9 mouse cellular contexts compared by ENCODE assay signal in the genomic region with DNA sequence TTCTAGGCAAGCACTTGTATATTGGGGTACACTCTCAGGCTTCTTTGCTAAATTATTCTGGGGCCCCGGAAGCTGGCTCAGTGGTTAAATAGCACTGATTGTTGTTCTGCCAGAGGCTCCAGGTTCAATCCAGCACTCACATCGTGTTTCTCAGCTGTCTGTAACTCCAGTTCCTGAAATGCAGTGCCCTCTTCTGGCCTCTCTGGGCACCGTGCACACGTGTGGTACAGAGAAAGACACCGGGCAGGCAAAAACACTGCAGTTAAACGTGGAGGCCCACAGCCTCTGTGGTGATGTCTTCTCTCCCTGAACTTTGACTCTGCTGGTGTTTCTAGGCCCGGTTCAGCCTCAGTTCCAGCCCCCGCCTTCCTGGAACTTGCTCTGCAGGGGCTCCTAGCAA. TPM values are rescaled to one million over a fixed set of nuclear protein-coding genes. Genes with fewer than 3 reads are reported as not detected.
DNase-seq lines count a peak whose midpoint lies in the region; ATAC-seq and TF ChIP-seq lines count a peak whose summit lies in the region.
"Had no signal": no experiment of that assay in that cellular context is flagged by ENCODE, and none has a peak within 500 bp of the region (broad histone marks: within the 10 kb centered on the region; RNA-seq: fewer than 3 reads in every experiment).

No protein-coding gene starts in this region.

- DNase-seq in heart, postnatal 4 days, result peak; percentile 34
- no peak for DNase-seq in heart, adult 8-10 months (ENCODE audit: low spot score)
- DNase-seq in embryo, embryonic 10 days (ENCODE audit: low spot score), result peak; percentile 77
- DNase-seq in kidney, postnatal 10 days, result peak; percentile 75
- no peak for DNase-seq in urinary bladder, postnatal 36 days (ENCODE audit: low spot score in 2 of 2)
- no peak for DNase-seq in left cerebral cortex, adult 18-20 months (ENCODE audit: low spot score in 2 of 2)

- ATAC-seq in megakaryocyte-erythroid progenitor cell, adult 5-6 weeks (replicated peaks; ENCODE audit: low FRiP score, low TSS enrichment, poor library complexity, severe bottlenecking), result peak; percentile 64

- 0 out of 2 replicates have a peak overlapping the region, but pooled peaks have one; percentile 20 for H3K4me3 ChIP-seq in E14TG2a.4 (replicated peaks; ENCODE audit: low read length)
- H3K4me3 ChIP-seq: embryonic facial prominence, embryonic 15.5 days had no signal

- no peaks in the 10 kb centered on the region for H3K9me3 ChIP-seq in E14TG2a.4 (ENCODE audit: low read length)
- H3K9me3 ChIP-seq: embryonic facial prominence, embryonic 15.5 days had no signal

- no peaks in the 10 kb centered on the region for H3K36me3 ChIP-seq in E14TG2a.4 (ENCODE audit: insufficient read depth, low read length)
- H3K36me3 ChIP-seq: embryonic facial prominence, embryonic 15.5 days had no signal

- H3K27me3 ChIP-seq in E14TG2a.4 (ENCODE audit: insufficient read depth, low read length), result no peaks in the 10 kb centered on the region
- H3K27me3 ChIP-seq: embryonic facial prominence, embryonic 15.5 days had no signal

- H3K4me1 ChIP-seq in E14TG2a.4 (replicated peaks; ENCODE audit: low read depth, low read length), result peaks cover 60% of the 10 kb centered on the region

- peak; percentile 45 for TF ChIP-seq CTCF in E14TG2a.4 (conservative IDR thresholded peaks at IDR 0.05; ENCODE audit: low read length)

RNA-seq across cellular contexts. Expression of gene Sephs2, which starts 4.5 kb away (rescaled TPM):
- 10 to 100 TPM; 44.2 to 45.7 TPM for total RNA-seq in heart, postnatal 4 days (2021)
- total RNA-seq in heart, adult 8-10 months (2022), result 10 to 100 TPM; 24.2 to 31.6 (median 31.0) TPM
- total RNA-seq in megakaryocyte-erythroid progenitor cell, adult 5-6 weeks (2014; fragmentation: Nextera tagmentation), result 61.7 and 74.2 TPM in 2 replicates
- total RNA-seq in megakaryocyte-erythroid progenitor cell, adult 5-6 weeks (2017), result 115 and 130 TPM in 2 replicates
- total RNA-seq in left cerebral cortex, adult 18-20 months (2021), result 10 to 100 TPM; 33.4 to 35.8 TPM

RNA-seq across cellular contexts. Expression of gene Itgal, which starts 17.7 kb away (rescaled TPM):
- 1 to 10 TPM; 2.3 TPM for total RNA-seq in heart, postnatal 4 days (2021)
- 1 to 10 TPM; 1.1 to 2.0 (median 1.6) TPM for total RNA-seq in heart, adult 8-10 months (2022)
- 5.5 and 11.4 TPM in 2 replicates for total RNA-seq in megakaryocyte-erythroid progenitor cell, adult 5-6 weeks (2014; fragmentation: Nextera tagmentation)
- total RNA-seq in megakaryocyte-erythroid progenitor cell, adult 5-6 weeks (2017), result 2.6 and 4.6 TPM in 2 replicates
- total RNA-seq in left cerebral cortex, adult 18-20 months (2021), result under 1 TPM; 0.42 to 0.86 TPM

RNA-seq across cellular contexts. Expression of gene Dctpp1, which starts 17.8 kb away (rescaled TPM):
- total RNA-seq in heart, postnatal 4 days (2021), result 10 to 100 TPM; 62.0 to 64.5 TPM
- 10 to 100 TPM; 40.5 to 45.6 (median 40.9) TPM for total RNA-seq in heart, adult 8-10 months (2022)
- 61.0 and 138 TPM in 2 replicates for total RNA-seq in megakaryocyte-erythroid progenitor cell, adult 5-6 weeks (2014; fragmentation: Nextera tagmentation)
- 44.5 and 48.2 TPM in 2 replicates for total RNA-seq in megakaryocyte-erythroid progenitor cell, adult 5-6 weeks (2017)
- total RNA-seq in left cerebral cortex, adult 18-20 months (2021), result 10 to 100 TPM; 20.8 to 23.2 TPM

RNA-seq across cellular contexts. Expression of gene Zfp771, which starts 34.2 kb away (rescaled TPM):
- 10 to 100 TPM; 11.6 to 14.2 TPM for total RNA-seq in heart, postnatal 4 days (2021)
- total RNA-seq in heart, adult 8-10 months (2022), result 10 to 100 TPM; 15.3 to 21.7 (median 17.1) TPM
- 15.1 and 16.6 TPM in 2 replicates for total RNA-seq in megakaryocyte-erythroid progenitor cell, adult 5-6 weeks (2014; fragmentation: Nextera tagmentation)
- total RNA-seq in megakaryocyte-erythroid progenitor cell, adult 5-6 weeks (2017), result 13.6 and 14.1 TPM in 2 replicates
- 10 to 100 TPM; 55.2 to 57.9 TPM for total RNA-seq in left cerebral cortex, adult 18-20 months (2021)

RNA-seq across cellular contexts. Expression of gene Sept1, which starts 45.4 kb away (rescaled TPM):
- total RNA-seq in heart, postnatal 4 days (2021), result 10 to 100 TPM; 11.2 to 12.1 TPM
- total RNA-seq in heart, adult 8-10 months (2022), result 1 to 10 TPM; 2.1 to 3.9 (median 2.6) TPM
- 41.3 and 47.7 TPM in 2 replicates for total RNA-seq in megakaryocyte-erythroid progenitor cell, adult 5-6 weeks (2014; fragmentation: Nextera tagmentation)
- total RNA-seq in megakaryocyte-erythroid progenitor cell, adult 5-6 weeks (2017), result 24.8 and 25.5 TPM in 2 replicates
- total RNA-seq in left cerebral cortex, adult 18-20 months (2021), result 1 to 10 TPM; 4.4 to 4.5 TPM

Comparison
In these comparisons a context has a peak if more than half of its experiments do, and no peak if none do; other contexts are left out.
1. DNase-seq: peak in heart, postnatal 4 days (single experiment), embryo, embryonic 10 days (single experiment) and kidney, postnatal 10 days (single experiment); none in heart, adult 8-10 months (single experiment), urinary bladder, postnatal 36 days (0 of 2) and left cerebral cortex, adult 18-20 months (0 of 2).